Mouse (Mus musculus) spleen, postnatal 14 days (tissue): Measurements from ENCODE around the gene Tmprss11a.

ENCODE experiments used
- DNase-seq, 2 experiments: peaks; one replicate each; pipeline ENCODE4 v3.0.0; 2021 to 2022; ENCODE audit warnings: low spot score in 2 of 2

The Tmprss11a gene

DNA sequence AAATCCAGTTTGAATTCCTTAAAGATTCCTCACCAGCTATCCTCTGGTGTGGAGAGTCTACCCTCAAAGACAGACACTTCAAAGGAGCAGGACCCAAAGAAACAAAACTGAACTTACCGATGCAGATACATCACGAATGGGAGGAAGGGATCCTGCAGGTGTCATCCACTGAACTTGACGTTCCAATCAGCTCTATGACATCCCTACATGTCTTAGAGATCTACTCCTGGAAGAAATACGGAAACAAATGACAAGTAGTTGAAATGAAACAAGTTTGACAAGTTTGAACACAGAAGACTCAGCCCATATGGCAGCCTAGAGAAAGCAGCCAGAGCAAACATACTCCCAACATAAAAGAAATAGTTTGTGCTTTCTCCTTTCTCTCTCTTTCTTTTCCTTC, at the start of gene Tmprss11a:
TSS of gene Tmprss11a (minus strand) at position 101 of the 400 bp plus-strand sequence.
- no peak for DNase-seq

DNA sequence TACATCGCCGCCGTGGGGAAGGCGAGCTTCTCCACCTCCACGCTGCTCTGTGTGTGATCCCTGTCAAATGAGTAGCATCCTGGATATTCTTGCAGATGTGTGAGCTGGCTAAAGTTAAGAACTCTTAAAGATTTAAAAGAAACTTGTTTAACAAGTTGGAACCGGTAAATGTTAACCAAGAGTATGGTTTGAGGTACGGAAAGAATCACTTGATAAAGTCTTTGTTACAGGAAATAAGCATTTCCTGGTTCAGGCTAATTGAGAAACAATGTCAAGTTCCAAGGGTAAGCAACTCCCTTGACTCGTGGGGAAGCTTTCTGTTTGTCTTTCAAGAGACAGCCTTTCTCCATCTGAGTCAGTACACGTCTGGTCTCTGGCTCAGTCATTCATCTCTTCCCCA, 49.7 kb upstream of the Tmprss11a start, which contains the start of gene Tmprss11g:
TSS of gene Tmprss11g (minus strand) at position 101 of the 400 bp plus-strand sequence.
- no peak for DNase-seq

DNA sequence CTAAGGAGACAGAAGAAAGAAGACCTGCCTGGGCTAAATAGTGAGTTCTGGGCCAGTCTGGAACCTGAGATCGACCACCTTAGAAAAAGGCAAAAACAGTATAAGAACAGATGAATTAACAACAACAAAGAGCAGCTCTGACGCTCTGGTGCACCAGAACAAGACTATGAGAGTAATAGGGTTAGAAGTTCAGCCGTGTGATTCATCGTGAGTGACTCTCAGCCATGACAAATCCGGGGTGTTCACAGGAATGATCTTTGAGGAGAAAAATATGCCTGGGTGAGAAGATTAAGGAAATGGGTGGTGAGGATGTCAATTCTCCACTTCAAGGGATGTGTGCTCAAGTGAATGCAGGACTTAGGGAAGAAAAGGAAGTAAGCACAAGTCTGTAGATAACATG, 42.7 kb upstream of the Tmprss11a start:
- no peak for DNase-seq

DNA sequence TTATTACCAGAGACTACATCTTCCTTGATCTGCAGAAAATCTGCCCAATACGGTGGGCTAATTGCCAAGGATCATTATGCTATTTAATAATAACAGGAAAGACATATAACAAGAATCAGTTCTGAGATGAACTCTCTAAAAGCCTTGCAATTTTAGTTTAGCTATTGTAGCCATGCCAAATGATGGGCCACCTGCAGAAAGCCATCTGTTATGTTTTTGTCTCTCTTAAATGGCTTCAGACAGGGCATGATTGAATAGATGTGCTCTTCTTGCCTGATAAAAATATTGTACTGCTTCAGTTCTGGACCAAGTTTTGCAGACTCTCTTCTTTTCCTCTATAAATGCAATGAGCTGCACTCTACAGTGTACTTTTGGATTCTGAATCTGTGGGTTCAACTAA, 24.7 kb upstream of the Tmprss11a start:
- DNase-seq: no peak

DNA sequence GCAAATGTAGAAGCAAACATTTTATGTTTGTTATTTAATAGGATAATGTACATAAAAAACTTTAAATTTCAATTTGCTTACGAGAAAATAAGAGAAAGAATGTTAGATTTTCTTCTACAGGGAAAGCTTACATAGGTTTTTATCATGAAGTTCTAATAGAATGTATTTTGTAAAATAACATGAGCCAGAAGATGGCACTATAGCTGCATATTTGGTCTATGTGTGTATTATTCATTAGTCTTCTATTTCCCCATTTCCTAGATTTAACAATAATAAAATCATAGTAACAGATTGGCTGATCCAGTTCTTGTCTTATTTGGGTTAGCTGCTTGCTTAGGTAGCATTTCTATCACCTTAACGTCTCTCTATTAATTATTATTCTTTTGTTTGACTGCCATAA, 13.8 kb upstream of the Tmprss11a start:
- DNase-seq: no peak

DNA sequence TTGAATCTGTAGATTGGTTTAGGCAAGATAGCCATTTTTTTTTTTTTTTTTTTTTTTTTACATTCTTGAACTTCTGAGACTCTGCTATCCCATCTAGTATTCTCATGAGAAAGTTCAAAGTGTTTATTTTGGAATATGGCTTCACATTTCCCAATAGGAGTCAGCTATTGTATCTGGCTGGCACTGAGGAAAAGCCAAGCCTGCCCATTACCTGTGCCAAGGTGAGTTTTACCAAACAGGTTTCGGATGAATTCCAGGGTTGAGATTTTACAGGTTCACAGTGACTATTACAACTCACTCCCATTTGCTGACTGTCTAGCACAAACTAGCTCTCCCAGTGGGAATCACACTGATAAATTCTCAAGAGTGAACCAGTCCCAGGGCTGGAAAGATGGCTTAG, 13.2 kb upstream of the Tmprss11a start:
- no peak for DNase-seq

DNA sequence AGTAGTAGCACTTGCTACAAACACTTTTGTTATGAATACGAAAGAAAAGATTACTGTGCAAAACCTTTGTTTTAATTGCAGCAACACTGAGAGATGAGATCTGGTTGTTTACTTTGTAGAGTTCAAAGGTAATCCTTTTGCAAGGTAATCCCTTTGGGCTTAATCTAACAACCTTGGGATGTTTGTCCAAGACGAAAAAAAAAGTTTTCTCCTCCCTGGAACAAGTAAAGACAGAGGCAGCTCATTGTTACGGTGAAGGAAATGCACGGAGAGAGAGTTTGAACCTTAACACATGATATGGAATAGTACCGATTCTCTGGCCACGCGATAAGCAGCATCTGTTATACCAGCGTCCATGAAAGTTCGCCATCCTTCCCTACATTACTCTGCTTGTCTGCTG, 5.1 kb upstream of the Tmprss11a start:
- no peak for DNase-seq

DNA sequence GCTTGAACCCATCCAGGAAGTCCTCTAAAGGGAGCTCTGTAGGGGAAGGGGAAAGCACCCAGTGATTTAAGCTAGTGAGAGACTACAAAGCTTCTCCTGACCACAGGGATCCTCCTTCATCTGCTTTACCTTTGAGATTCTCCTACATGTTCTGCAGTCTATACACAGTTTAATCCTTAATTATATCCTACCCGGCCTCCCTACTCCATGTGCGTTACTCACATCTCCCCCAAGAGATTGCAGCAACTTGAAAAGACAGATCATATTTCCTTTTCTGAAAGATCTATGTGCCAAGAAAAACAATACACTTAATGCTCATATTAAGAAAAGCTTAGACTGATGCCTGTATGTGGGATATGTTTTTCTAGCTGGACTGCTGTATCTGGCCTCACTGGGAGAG, 29.5 kb downstream of the Tmprss11a start:
- DNase-seq: no peak

DNA sequence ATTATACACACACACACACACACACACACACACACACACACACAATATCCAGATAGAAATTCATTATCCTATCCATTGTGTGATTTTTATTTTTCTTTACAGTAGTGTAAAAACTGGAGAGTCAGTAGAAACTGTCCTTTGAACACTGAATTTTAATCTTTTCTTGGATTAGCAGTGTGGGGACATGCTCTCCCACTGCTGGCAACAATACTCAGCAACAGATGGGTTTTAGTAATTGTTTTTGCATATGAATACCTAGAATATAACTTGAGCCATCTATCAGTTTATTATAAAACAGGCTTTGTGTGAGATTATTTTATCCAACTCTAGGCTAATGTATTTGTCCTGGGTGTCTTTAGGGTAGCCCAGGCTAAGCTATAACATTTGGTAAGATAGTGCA, 30.2 kb downstream of the Tmprss11a start:
- DNase-seq: no peak

DNA sequence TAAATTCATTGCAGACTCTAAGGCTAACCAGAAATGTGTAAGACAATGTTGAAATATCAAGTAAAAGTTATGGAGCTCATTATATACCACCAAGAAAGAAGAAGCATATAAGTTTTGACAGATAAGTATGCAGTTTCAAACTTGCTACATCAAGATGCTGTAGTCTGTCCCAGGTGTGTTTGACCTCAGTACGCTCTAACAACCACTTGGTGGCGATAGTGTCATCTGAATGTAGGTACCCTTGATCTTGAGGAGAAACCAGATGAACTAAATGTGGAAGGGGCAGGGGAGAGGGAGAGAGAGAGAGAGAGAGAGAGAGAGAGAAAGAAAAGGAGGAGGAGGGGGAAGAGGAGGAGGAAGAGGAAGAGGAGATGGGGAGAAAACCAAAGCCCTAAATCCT, 36.1 kb downstream of the Tmprss11a start:
- no peak for DNase-seq

DNA sequence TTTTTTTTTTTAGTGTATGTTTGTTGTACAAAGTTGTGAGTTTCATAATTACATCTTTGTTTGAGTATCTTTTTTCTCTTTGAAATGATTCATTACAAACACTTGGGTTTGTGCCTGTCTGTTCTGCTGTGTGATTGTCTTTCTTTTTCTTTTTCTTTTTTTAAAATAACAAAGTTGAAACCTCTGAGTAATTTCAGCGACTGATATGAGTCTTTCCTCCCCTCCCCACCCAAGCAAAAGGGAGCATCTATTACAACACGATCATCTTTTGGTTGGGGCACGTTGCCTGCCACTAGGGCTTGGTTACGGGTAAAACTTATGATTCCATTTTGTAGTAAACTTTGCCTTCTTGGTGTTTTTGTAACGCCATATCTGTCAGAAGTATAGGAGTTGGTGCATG, 37.7 kb downstream of the Tmprss11a start:
- no peak for DNase-seq

DNA sequence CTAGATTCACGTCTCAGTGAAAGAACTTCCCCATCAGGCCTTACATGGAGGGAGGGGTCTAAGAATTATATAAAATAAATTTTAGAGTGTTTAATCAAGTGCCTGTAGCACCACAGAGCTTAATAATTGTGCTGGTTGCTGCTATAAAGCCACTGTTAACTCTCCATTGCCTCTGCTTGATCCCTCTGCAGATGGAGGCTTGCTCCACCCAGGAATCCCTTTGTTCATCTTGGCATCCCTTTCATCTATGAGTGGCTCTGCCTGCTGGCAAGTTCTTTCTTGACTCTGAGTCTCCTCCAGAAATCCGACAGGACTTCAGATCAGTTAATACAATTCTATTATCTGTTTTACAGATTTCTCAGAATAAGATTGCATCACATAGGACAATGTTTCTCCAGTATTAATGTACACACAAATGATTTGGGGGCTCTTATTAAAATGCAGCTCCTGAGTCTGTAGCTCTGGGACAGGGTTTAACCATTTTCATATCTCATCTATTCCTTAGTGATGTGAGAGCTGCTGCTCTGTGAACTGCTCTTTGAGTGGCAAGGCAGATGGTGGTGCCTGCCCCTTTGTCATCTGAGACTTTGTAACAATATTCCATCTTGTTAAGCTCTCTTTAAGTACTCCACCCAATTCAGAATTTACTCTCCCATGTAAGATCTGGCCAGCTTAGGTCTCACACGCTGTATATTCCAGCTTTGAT, 47.3 kb downstream of the Tmprss11a start:
- DNase-seq: no peak

DNA sequence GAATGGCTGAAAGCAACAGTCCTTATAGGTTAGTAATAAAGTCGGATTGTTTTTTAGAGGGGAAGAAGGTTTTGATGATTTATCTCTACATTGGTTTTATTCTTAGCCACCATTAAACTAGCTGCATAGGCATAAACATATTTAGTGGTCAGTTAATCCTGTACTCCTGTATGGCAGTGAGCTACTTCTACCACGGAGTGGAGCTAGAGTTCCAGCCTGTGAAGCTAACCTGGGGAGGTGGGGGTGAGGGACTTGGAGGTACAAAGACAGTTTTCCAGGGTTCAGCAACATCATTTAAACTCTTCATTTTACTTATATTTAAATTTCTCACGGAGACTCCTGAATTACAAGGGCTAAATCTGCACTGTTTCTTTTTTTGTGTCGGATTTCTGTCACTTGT, 49.3 kb downstream of the Tmprss11a start:
- DNase-seq: no peak

DNA sequence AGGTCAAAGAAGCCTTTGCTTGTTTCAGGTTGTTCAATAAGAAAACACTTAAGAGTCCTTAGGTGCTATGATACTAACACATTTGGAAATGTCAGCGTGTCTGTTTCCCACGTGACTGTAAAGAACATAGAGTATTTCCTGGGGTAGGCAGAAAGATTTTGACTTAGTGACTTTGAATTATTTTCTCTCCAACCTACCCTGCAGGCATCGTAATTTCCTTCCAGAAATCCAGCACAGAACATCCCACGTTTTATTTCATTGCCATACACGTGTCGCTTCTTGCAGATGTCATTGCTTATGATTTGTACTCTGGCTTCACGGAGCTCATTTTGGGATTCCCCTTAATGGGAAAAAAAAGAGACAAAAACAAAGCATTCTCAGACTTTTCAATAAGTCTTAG, 54.5 kb downstream of the Tmprss11a start:
- DNase-seq: no peak

DNA sequence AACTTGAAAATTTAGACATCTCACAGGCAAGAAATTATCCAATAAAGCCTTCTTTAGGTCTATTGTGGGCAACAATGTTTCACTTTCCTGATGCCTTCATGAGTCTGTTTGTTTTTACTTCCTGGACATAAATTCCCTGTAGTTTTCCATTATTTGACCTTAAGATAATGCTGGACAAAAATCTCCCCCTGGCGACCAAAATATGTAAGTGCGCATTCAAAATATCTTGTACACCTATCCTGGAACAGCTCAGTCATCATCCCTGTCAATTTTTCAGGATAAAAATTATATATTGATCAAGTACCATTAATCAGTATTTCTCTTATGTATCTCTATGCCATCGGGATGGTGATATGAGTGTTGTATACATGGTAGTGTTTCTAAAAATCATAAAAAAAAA, 58.0 kb downstream of the Tmprss11a start:
- DNase-seq: no peak

DNA sequence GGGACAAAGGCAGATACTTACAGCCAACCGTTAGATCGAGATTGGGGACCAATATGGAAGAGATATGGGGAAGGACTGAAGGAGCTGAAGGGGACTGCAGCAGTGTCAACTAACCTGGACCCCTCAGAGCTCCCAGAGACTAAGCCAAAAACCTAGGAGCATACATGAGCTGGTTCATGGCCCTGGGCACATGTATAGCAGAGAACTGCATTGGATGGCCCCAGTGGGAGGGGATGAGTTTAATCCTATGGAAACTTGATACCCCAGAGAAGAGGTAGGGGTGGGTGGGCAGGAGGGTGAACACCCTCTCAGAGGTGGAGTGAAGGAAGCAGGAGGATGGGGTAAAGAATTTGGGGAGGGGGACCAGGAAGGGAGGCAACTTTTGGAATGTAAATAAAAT, 60.8 kb downstream of the Tmprss11a start:
- no peak for DNase-seq

DNA sequence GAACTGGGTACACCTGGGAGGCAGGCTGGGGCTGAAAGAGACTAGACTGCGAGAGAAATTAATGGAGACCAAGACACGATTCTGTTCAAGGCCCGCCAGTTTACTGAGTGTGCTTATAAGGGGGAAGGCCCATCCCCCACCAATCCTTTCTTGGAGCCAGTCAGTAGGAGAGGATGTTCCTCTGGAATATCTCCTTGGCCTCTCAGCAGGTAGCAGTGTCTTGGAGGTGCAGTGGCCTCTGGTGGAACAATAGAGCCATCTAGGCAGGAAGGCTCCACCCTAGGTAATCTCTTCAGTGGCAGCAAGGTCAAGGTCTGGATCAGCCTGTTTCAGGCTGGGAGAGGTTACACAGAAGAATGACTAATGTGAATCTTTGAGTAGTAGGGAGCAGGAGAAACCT, 61.6 kb downstream of the Tmprss11a start:
- DNase-seq: no peak

DNA sequence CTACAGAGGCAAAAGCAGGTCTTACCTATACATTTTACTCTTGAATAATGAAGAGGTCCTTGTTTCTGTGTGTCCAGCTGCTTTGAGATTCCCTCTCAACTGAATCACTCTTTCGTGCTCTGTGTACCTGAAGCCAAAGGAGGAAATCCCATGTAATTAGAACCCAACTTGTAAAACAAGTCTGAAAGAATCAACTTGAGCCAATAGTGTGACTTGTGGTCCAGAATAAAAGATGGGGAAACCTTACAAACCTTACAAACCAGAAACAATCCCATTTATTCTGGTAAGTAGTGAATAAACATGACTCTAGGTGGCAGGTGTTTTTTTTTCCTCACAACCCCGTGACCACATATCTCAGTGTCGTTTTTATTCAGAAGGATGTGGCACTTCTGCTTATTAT, 95.5 kb downstream of the Tmprss11a start, which contains the start of gene Tmprss11d:
TSS of gene Tmprss11d (minus strand) at position 101 of the 400 bp plus-strand sequence.
- DNase-seq: no peak
